Mouse (Mus musculus): ENCODE measurements around the gene Gm8660.
"Not testable (repeated sequence)": the region's sequence is repeated elsewhere in the genome, so short reads cannot be mapped to it uniquely, and the experiment has no call there.

Gene Gm8660
- long read RNA-seq, experiment 1 = 0 reads
- long read RNA-seq, experiment 2 = 0 reads

DNA sequence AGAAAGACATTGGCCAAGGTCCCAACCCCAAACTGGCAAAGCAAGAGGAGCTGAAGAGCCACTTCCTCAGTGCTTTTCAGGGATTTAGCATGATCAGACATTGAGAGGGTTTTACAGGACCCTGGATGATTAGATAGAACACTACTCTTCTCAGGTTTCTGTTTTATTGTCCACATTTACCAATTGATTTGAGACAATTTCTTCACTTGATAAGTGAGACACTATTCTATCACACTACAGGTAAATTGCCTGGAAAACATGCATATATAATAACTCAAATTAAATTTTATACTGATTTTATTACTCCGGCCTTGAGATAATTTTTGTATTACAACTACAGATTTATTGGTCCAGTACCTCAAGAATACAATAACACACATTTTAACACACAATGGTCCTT is at the start of gene Gm8660:
Gene Gm8660 (minus strand): TSS at position 101 of the 400 bp plus-strand sequence.
- intact Hi-C loops (cut with DNase I) = not testable (repeated sequence)

DNA sequence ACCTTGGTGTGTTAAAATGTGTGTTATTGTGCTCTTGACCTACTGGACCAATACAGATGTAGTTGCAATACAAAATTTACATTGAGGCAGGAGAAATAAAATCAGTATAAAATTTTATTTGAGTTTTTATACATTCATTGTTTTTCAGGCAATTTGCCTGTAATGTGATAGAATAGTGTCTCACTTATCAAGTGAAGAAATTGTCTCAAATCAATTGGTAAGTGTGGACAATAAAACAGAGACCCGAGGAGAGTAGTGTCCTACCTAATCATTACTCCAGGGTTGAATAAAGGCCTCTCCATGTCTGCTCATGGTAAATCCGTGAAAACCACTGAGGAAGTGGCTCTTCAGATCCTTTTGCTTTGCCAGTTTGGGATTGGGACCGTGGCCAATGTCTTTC is 42.4 kb upstream of the Gm8660 start, which contains the start of gene Vmn1r148:
Gene Vmn1r148 (plus strand): TSS at position 301 of the 400 bp plus-strand sequence.
- intact Hi-C loops (cut with DNase I) = not testable (repeated sequence)

DNA sequence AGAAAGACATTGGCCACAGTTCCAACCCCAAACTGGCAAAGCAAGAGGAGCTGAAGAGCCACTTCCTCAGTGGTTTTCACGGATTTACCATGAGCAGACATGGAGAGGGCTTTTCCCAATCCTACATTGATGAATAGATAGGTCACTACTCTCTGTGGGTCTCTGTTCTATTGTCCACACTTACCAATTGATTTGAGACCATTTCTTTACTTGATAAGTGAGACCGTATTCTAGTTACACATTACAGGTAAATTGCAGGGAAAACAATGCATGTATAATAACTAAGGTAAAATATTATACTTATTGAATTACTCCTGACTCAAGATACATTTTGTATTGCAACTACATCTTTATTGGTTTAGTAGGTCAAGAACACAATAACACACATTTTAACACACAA is 41.2 kb downstream of the Gm8660 start, which contains the start of gene Gm4187:
Gene Gm4187 (minus strand): TSS at position 101 of the 400 bp plus-strand sequence.
- intact Hi-C loops (cut with DNase I) = not testable (repeated sequence)

All from adrenal gland (tissue).